Mouse (Mus musculus): Measurements from ENCODE around the gene Cks1b.

The Cks1b gene

DNA sequence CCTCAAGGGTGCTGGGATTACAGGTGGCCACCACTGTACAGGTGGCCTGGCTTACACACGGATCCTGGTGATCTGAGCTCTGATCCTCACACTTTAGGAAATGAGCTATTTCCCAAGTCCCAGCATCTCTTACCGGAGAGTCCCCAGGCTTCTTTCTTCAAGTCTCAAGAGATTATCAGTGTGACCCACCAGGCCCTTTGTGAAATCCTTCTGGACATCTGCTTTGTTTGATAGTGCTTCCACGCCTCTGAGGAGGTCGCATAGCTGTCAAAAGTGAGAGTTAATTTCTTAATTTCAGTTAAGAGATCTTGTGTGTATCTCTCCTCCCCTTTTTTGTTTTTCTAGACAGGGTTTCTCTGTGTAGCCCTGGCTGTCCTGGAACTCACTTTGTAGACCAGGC, 7.7 kb upstream of the Cks1b start:
- no peak for DNase-seq (ENCODE audit: low spot score in 2 of 2)

DNA sequence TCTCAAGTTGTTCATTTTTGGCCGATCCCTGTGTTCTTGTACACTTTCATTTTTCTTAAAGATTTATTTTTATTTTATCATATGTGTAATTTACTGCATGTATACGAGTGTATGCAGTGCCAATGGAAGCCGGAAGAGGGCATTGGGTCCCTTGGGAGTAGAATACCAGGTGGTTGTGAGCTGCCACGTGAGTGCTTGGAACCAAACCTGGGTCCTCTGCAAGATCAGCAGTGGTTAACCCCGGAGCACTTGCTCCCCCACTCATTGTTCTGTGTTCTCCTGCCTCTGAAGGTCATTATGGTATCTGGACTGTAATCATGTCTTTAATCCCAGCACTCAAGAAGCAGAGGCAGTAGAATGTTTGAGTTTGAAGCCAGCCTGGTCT, 7.0 kb upstream of the Cks1b start:
- no peak for DNase-seq (ENCODE audit: low spot score in 2 of 2)

DNA sequence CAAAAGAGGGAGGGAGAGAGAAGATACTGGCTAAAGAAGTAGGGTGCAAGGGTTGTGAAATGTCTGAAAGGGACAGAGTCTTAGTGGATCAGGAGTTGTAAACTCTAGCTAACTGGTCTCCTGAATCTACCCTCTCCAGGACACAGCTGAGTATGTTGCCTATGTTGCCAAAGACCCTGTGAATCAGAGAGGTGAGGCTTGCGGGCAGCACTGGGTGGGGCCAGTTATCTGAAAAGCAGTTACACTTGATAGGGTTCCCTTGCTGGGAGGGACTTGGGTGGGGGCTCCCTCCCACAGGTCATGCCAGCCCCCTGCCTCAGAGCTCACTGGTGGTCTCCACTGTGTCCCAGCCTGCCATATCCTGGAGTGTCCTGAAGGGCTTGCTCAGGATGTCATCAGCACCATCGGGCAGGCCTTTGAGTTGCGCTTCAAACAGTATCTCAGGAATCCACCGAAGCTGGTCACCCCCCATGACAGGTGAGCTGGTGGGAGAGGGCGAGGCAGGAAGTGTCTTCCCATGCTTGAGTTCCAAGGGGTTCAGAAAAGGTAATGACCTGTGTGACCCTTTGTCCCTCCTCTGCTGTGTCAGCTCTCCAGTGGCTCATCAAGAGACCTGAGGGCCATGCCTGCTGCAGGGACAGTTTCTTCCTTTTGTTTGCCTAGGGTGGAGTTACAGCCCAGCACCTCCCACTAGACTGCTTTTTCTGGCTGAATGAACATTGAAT, 6.4 kb upstream of the Cks1b start:
- DNase-seq (ENCODE audit: low spot score in 2 of 2): no peak

DNA sequence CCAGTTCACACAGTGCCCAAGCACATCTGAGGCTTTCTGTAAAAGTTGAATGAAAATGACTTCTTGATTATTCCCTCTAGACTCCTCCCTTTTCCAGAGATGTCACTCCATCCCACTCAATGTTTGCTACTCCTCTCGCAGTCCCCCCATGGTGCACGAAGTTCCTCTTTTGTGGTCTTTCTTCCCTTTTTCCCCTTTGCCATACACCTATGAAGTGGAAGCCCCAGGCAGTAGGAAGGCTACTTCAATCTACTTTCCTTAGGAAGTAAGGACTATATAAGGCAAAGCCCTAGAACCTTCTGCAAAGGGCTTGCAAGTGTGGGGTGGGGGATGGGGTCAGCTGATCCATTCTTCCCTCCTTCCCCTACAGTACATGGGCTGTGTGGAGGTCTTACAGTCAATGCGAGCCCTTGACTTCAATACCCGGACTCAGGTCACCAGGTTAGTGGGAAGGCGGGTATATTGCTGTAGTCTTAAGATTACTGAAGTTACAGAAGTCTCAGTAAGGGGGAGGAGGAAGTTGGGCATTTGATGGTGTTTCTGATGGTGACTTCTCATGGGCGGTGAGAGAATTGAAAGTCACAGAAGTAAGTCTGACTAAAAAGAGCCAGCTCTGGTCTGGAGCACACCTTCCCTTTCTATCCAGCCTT, 4.5 kb upstream of the Cks1b start:
- no peak for DNase-seq (ENCODE audit: low spot score in 2 of 2)

DNA sequence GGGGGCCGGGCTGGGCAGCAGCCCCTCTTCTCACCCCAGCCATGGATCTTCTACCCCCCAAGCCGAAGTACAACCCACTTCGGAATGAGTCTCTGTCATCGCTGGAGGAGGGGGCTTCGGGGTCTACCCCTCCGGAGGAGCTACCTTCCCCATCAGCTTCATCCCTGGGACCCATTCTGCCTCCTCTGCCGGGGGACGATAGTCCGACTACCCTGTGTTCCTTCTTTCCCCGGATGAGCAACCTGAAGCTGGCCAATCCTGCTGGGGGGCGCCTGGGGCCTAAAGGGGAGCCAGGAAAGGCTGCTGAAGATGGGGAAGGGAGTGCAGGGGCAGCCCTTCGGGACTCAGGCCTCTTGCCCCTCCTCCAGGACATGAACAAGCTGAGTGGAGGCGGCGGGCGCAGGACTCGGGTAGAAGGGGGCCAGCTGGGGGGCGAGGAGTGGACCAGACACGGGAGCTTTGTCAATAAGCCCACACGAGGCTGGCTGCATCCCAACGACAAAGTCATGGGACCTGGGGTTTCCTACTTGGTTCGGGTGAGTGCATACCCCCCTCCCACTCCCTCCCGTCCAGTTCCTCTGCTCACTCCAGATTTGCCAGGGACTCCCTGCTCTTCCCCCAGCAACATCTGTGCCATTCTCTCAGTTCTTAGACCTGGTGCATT, 3.8 kb upstream of the Cks1b start:
- peak in 1 of 2 experiments; percentile 36 for DNase-seq (ENCODE audit: low spot score in 2 of 2)

DNA sequence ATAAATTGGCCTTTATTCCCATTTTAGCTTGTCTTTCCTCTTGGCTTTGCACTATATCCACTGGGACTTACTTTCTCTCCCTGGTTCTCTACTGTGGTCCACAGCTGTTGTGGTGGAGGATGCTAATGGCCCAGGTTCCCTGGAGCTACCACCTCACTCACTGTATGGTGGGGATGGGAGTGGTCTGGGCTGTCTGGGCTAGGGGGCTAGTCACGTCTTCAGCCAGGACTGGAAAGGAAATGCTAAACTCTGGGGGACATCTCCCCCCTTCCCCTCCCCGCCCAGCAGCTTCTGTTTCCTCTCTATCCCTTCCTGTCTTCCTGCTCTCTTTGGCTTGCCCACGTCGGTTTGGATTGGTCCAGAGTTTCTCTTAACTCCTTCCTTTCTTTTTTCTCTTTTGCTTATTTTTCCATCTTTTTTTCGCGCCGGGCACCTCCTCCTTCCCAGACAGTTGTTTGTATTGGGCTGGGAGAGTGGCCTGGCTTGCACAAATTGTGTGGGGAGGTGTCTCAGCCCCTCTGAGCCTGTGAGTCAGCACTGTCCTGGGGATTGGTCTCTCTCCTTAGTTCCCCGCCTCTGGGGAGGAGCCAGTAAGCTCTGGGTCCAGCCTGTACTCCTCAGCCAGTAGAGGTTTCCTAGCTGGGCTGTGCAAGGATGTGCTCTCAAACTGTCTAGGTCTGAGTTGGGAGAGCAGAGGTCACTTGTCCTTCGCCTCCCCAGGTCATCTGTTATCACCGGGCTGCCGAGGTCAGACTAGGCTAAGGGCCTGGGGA, 3.0 kb upstream of the Cks1b start:
- DNase-seq (ENCODE audit: low spot score in 2 of 2): peak; percentile 61 to 79

DNA sequence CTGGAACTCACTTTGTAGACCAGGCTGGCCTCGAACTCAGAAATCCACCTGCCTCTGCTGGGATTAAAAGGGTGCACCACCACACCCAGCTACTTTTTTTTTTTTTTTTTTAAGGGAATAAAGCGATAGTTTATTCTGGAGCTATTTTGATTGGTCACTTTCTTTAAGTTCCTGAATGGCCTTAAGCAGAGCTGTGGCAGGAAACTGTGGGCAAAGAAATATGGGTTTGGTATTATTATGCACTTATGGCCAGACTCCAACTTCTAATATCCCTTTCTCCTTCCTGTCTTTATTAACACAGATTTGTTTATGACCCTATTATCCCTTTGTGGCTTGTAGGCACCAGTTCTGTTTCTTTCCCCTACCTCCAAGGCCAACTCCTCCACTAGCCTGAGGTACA, 2.2 kb upstream of the Cks1b start:
- DNase-seq (ENCODE audit: low spot score in 2 of 2): no peak

DNA sequence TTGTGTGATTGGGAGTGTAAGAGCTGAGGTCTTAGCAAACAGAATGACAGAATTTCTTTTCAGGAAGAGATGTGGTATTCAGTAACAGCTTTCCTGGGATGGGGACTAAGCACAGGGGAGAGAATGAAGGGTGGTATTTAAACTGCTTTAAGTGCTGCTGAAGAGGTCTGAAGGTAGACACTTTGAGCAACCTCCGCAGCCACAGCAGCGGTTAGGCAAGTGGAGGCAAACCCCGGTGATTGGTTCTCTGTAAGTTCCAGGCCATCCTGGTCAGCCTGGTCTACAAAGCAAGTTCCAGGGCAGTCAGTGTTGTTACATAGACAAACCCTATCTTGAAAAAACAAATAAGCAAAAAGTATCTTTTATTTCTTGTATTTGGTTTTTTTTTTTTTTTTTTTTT, 1.8 kb upstream of the Cks1b start:
- no peak for DNase-seq (ENCODE audit: low spot score in 2 of 2)

DNA sequence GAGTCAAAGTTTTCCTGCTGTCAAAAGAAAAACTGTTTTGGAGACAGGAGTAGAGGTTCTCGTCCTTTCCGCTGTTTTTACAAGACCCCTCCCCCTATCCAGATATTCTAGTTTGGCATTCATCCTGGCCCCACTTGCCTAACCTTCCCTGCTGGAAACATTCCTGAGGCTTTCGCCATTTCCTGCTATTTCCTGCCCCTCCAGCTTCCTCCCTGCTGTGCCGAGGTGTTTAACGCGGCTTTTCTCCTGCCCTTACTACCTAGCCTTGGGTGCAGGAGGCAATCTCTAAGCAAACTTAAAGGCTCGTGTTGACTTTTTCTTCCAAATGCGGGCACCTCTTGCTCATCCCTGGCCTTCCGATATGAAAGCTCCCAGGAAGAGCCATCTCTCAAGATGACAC, 1.4 kb upstream of the Cks1b start:
- no peak for DNase-seq (ENCODE audit: low spot score in 2 of 2)

DNA sequence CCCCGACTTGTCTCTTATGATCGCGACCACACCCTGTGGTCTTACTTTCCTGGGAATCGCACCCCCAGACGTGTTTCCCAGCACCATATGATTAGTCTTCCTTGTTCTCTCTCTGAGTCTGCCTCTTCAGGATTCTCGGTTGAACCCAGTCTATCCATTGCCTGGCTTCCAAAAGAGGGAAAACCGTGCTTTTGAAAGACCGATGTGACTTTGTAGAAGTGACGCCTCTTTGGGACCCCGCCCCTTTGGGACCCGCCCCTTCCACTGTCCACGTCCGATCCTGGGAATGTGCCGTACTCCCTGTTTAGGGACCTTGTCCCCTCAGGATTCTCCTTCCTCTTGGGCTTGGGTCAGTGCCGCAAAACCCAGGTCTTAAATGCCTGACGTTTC, 673 bp upstream of the Cks1b start:
- peak in 1 of 2 experiments; percentile 76 for DNase-seq (ENCODE audit: low spot score in 2 of 2)

DNA sequence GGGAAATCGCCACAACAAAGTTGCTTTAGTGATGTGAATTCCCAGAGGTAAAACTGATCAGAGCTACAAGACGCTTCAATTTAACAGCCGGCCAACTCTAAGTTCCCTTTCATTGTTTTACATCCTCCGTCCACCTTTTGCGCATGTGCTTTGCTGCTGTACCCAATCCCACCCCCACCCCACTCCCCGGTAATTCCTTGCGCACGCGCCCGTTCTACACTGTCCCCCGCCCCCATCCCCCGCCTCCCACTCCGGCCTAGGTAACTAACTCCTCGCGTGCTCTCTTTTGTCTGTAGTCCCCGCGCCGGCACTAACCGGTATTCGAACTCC, 378 bp downstream of the Cks1b start:
- no peak for DNase-seq (ENCODE audit: low spot score in 2 of 2)

DNA sequence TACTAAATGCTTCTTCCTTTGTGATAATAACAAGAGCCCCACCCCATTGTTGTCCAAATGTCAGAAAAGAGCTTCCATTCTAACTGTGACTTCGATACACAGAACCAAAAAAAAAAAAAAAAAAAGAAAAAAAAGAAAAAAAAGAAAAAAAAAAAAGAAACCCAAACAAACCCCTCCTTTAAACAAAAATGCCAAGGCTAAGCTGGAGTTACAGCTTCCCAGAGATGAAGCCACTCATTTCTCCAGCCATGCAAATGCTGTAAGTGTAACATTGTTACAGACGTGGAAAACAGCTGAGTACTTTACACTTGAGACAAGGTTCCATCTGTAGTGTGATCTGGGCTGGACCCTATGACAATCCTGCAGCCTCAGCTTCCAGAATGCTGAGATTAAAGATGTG, 1.1 kb downstream of the Cks1b start:
- DNase-seq (ENCODE audit: low spot score in 2 of 2): no peak

DNA sequence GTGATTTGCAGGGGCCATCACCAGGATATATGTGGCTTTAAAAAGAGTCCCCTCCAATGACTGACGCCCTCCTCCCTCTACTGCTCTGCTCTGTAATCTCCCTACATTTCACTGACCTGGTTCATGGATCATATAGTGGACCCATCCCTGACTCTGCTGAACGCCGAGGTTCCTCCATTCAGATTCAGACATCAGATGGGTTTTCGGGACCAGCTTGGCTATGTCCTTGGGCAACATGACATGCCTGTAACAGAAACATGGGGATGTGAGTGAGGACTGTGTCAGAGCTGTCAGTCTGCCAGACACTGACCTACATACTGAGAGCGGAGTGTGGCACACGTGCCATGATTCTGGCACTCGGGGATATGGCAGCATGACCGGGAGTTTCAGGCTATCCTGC, 2.0 kb downstream of the Cks1b start:
- no peak for DNase-seq (ENCODE audit: low spot score in 2 of 2)

DNA sequence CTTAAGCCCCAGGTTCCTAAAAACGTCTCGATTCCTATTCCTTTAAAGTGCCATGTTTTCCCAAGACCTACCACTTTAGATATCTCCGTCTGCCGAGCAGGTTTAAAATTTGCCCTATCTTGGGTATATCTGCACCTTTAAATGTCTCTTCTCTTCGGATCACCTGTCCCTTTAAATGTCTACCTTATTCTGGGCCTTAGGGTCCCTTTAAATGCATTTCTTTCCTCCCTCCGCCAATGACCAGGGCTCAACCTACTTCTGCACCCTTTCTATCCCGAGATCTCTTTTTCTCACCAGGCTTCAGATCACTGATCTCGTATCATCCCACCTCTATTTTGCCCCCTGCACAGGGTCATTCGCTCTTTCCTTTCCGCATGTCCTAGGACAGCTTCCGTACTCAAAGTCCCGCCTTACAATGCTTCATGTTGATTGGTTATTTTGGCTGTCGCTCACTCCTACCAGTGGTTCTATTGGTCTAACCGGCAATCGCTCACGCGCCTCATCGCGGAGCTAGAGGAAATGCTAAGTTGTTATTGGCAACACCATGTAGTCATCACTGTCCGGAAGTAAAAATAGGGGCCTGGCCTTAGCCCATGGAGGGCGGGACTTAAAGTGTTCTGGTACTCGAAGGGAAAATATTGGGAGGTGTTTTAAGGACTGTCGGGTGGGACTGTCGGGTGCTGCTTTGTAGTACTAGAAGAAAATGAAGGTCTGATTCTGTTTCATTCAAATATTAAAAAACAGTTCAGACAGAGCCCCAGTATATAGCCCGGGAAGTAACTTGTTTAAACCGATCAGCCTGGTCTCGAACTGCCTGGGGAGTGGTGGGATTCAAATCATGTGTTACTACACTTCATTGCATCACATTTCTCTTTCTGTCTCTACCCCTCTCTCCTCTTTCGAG, 6.4 kb downstream of the Cks1b start, which contains the start of gene Flad1:
Gene Flad1 (minus strand): TSS at position 381 of the 904 bp plus-strand sequence.
- peak; percentile 95 to 99 for DNase-seq (ENCODE audit: low spot score in 2 of 2)

DNA sequence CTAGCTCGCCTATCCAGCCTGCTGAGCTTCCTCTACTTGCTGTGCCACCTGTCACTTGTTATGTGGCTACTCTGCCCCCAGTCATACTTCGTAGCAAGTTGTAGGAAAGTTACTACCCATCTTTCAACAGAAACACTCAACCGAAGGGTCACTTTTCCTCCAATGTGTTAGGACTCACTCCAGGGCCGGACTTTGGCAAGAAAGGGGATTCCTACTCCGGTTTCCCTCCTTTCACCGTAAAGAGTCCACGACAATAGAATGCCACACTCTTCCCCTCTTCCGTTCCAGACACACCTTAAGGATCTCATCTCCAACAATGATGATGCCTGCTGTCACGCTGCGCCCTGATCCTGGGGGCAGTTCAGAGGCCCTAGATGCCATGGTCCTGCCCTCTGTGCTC, 7.3 kb downstream of the Cks1b start:
- no peak for DNase-seq (ENCODE audit: low spot score in 2 of 2)

DNA sequence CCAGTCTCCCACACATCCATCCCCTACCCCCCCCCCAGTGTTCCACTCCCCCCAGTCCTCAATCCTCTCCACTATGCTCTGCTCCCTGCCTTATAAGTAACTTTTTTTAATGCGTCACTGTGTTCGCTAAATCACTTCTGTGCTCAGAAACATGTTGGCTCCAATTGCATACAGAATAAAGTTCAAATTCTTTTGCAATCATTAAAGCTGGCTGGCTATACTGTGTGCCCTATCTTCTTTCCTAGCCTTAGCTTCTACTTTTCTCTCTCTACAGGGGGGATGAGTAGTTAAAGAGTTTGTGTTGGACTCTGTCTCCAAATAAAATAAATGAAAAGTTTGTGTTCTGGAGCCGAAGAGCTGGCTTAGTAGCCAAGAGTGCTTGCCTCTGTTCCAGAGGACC, 8.5 kb downstream of the Cks1b start:
- DNase-seq (ENCODE audit: low spot score in 2 of 2): no peak

DNA sequence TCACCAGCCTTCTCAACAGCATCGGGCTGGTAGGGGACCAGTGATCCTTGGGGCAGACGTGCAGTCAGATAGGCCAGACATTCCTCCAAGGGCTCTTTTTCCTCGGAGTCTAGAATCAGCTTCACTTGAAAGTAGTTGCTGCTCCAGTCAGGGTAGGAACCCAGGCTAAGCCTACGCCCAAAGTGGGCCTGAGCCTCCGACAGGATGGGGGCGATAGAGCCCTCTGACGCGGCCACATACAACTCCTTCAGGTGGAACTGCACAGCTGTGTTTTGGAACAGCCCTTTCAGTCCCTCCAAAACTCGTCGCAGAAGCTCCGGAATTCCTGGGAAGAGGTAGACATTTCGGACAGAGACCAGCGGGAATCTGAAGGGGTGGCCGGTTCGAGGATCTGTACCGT, 9.7 kb downstream of the Cks1b start:
- no peak for DNase-seq (ENCODE audit: low spot score in 2 of 2)

DNA sequence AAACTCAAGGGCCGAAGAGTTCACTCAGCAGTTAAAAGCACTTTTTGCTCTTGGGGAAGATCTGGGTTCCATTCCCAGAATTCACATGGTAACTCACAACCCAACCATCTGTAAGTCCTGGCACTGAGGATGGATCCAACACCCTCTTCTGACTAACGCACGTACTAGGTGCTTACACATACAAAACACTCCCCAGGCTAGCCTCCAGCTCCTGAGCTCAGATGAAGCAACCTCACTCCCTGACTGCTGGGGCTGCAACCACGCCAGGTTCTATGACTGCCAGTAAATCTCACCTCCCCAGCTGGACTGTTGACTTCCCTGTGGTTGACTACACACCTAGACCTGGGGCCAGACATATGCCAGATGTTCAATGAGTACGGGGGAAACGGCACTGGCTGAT, 11.3 kb downstream of the Cks1b start:
- DNase-seq (ENCODE audit: low spot score in 2 of 2): no peak

DNA sequence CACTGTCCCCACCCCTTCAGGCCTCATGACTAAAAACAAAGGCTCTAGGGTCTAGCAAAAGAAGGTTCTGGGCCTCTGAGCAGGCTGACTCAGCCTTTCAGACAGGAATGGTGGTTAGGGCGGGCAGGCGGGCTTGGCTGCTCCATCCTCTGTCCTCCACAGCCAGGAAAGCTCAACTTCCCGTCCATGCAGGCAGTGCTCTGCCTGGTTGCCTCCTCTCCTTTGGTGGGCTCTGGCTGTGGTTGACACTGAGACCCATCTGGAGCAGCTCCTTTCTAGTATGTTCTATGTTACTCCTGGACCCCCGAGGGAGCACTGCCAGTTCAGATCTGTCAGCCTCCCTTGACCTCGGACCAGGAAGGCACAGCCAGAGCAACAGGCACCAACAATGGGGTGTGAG, 15.5 kb downstream of the Cks1b start, which contains the start of gene Lenep:
Gene Lenep (minus strand): TSS at position 101 of the 400 bp plus-strand sequence.
- no peak for DNase-seq (ENCODE audit: low spot score in 2 of 2)

DNA sequence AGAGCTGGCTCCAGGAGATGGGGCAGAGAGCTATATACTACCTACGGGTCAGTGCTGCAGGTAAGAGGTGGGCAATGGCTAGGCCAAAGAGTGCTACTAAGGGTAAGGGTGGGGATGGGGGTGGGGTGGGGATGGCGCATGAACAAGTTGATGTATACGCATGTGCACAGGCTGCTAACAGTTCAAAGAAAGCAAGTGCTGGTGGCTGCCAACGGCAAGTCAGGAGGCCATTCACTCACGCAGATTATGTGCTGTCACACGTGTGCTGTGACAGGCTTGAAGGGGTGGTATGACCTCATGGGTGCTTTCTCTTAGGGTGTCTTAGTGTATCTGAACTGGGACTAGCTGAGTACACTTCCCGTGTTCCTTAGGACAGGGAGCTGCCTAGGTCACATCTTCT, 16.9 kb downstream of the Cks1b start:
- DNase-seq (ENCODE audit: low spot score in 2 of 2): no peak

DNA sequence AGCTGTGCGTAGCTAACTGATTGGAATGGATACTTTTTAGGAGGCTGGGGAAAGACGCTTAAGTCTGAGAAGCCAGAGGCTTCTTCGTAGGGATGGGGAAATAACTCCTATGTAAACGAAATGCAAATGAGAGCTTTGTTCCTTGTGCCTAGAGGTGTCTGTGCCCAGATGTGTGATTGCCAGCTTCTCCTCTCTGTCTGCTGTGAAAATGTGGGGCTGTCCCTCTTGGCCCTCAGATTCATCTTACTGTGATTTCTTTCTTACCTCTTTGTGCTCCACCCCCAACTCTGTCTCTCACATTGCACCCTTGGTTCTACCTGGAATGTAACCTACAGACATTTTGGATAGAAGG, 21.6 kb downstream of the Cks1b start:
- DNase-seq (ENCODE audit: low spot score in 2 of 2): peak in 1 of 2 experiments; percentile 15

Data from spleen, postnatal 10 days (tissue).